Mouse (Mus musculus) CH12.LX (cell line): Measurements from ENCODE around the gene Rps11. TPM values are rescaled to one million over a fixed set of nuclear protein-coding genes. Genes with fewer than 3 reads are reported as not detected.

Experiments used
- DNase-seq: peaks from one replicate; pipeline ENCODE4 v3.0.0-alpha.2; 2013; ENCODE audit errors: extremely low read depth
- H3K27ac ChIP-seq: 2 replicates; pipeline ENCODE4 v1.5.1; 2012; ENCODE audit warnings: low read depth, mild to moderate bottlenecking, control low read depth, moderate library complexity; ENCODE audit not compliant: insufficient read depth
- H3K27me3 ChIP-seq: replicated peaks from 2 replicates; pipeline ENCODE3; 2012; ENCODE audit warnings: inconsistent platforms
- H3K36me3 ChIP-seq, 2 experiments: replicated peaks in 1 of 2; 2 replicates each; pipeline versions ENCODE3 to v1.6.1; 2012; ENCODE audit warnings: inconsistent platforms in 1 of 2, low read length in 1 of 2, mild to moderate bottlenecking in 1 of 2, mixed read lengths in 1 of 2, moderate library complexity in 1 of 2; ENCODE audit not compliant: control insufficient read depth in 1 of 2, insufficient read depth in 1 of 2
- H3K4me1 ChIP-seq, 2 experiments: 2 replicates each; pipeline ENCODE4 v1.6.1; 2012; ENCODE audit warnings: inconsistent platforms in 1 of 2, moderate library complexity in 1 of 2; ENCODE audit not compliant: insufficient read depth in 2 of 2, control insufficient read depth in 1 of 2
- H3K4me2 ChIP-seq: 2 replicates; pipeline ENCODE4 v1.6.1; 2012; ENCODE audit warnings: low read depth, mild to moderate bottlenecking, control low read depth; ENCODE audit not compliant: poor library complexity, insufficient read depth, severe bottlenecking
- H3K4me3 ChIP-seq, 3 experiments: fragments of 150-350 bp in 1 of 3; sonication (generic) in 1 of 3; replicated peaks in 1 of 3; 2 replicates each; pipeline versions ENCODE3 to v1.5.1; 2011 to 2012; ENCODE audit warnings: low read depth in 2 of 3, low read length in 2 of 3, mild to moderate bottlenecking in 2 of 3, moderate library complexity in 2 of 3, control low read depth in 1 of 3, improper control_type of control experiment in 1 of 3, inconsistent platforms in 1 of 3, mixed read lengths in 1 of 3; ENCODE audit not compliant: poor library complexity in 1 of 3
- H3K79me2 ChIP-seq: replicated peaks from 2 replicates; pipeline ENCODE4 v1.6.1; 2012; ENCODE audit warnings: mild to moderate bottlenecking, moderate library complexity; ENCODE audit not compliant: control insufficient read depth, poor library complexity, insufficient read depth, severe bottlenecking; ENCODE audit errors: extremely low read depth
- H3K9ac ChIP-seq: 2 replicates; pipeline ENCODE4 v1.6.1; 2012; ENCODE audit warnings: low read depth, mild to moderate bottlenecking, control low read depth, moderate library complexity; ENCODE audit not compliant: insufficient read depth
- H3K9me3 ChIP-seq: replicated peaks from 2 replicates; pipeline ENCODE3; 2012; ENCODE audit warnings: low read length, inconsistent platforms, mixed read lengths
- BHLHE40 ChIP-seq: IDR thresholded peaks from 2 replicates; pipeline ENCODE4 v1.6.1; 2011; ENCODE audit warnings: mild to moderate bottlenecking, low read depth, low read length, improper control_type of control experiment
- CTCF ChIP-seq, 2 experiments: IDR thresholded peaks in 1 of 2; conservative IDR thresholded peaks in 1 of 2; 2 replicates each; pipeline ENCODE4 v1.5.1; 2011 to 2012; ENCODE audit warnings: low read depth in 2 of 2, low read length in 2 of 2, improper control_type of control experiment in 1 of 2, inconsistent platforms in 1 of 2, mild to moderate bottlenecking in 1 of 2, moderate library complexity in 1 of 2
- E2F4 ChIP-seq: IDR thresholded peaks from 2 replicates; pipeline ENCODE4 v1.6.1; 2011; ENCODE audit warnings: low read depth, low read length, improper control_type of control experiment; ENCODE audit not compliant: insufficient replicate concordance
- ELF1 ChIP-seq: IDR thresholded peaks from 2 replicates; pipeline ENCODE4 v1.6.1; 2014; ENCODE audit warnings: low read depth, mild to moderate bottlenecking, inconsistent platforms, low read length, improper control_type of control experiment
- GABPA ChIP-seq: IDR thresholded peaks from 2 replicates; pipeline ENCODE4 v1.6.1; 2012; ENCODE audit warnings: low read depth, low read length, improper control_type of control experiment, inconsistent platforms; ENCODE audit not compliant: insufficient replicate concordance
- JUN ChIP-seq: IDR thresholded peaks from 2 replicates; pipeline ENCODE4 v1.6.1; 2011; ENCODE audit warnings: low read depth, mild to moderate bottlenecking, low read length, improper control_type of control experiment, moderate library complexity; ENCODE audit not compliant: insufficient read depth
- JUND ChIP-seq: conservative IDR thresholded peaks from 2 replicates; pipeline ENCODE4 v1.6.1; 2011; ENCODE audit warnings: low read depth, low read length, improper control_type of control experiment
- KAT2A ChIP-seq: IDR thresholded peaks from 2 replicates; pipeline ENCODE4 v1.6.1; 2012; ENCODE audit warnings: low read length, improper control_type of control experiment, inconsistent platforms; ENCODE audit not compliant: insufficient replicate concordance
- MAFK ChIP-seq: IDR thresholded peaks from 2 replicates; pipeline ENCODE4 v1.6.1; 2011; ENCODE audit warnings: low read length, improper control_type of control experiment; ENCODE audit not compliant: insufficient replicate concordance
- MYC ChIP-seq: IDR thresholded peaks from 2 replicates; pipeline ENCODE4 v1.6.1; 2011; ENCODE audit warnings: low read depth, mild to moderate bottlenecking, improper control_type of control experiment, low read length
- NELFE ChIP-seq: IDR thresholded peaks from 2 replicates; pipeline ENCODE4 v1.6.1; 2011; ENCODE audit warnings: low read depth, low read length, improper control_type of control experiment
- RCOR1 ChIP-seq: conservative IDR thresholded peaks from 2 replicates; pipeline ENCODE4 v1.6.1; 2012; ENCODE audit warnings: low read depth, mild to moderate bottlenecking, inconsistent platforms, low read length, improper control_type of control experiment
- SMC3 ChIP-seq: IDR thresholded peaks from 2 replicates; pipeline ENCODE4 v1.6.1; 2011; ENCODE audit warnings: low read depth, low read length, improper control_type of control experiment
- TBP ChIP-seq: conservative IDR thresholded peaks from 2 replicates; pipeline ENCODE4 v1.6.1; 2011; ENCODE audit warnings: low read depth, low read length, improper control_type of control experiment
- TCF12 ChIP-seq: IDR thresholded peaks from 2 replicates; pipeline ENCODE4 v1.6.1; 2014; ENCODE audit warnings: low read depth, mild to moderate bottlenecking, inconsistent platforms, low read length, improper control_type of control experiment
- ZMIZ1 ChIP-seq: IDR thresholded peaks from 2 replicates; pipeline ENCODE4 v1.6.1; 2012; ENCODE audit warnings: low read depth, mild to moderate bottlenecking, inconsistent platforms, low read length, improper control_type of control experiment
- dilution Hi-C: fragments of 300-500 bp; cut with MboI; formaldehyde crosslinking; loops from 2 replicates; pipeline ENCODE4 v1.14.3; 2020; ENCODE audit warnings: low sequenced_read_pairs; ENCODE audit not compliant: extremely low pct_unique_long_range_greater_than_20kb, extremely low pct_ligation_motif_present
- in situ Hi-C: fragments of 300-500 bp; cut with MboI; formaldehyde crosslinking; loops from 3 replicates; pipeline ENCODE4 v1.14.3; 2019; ENCODE audit warnings: low sequenced_read_pairs, low pct_ligation_motif_present, low pct_unique_long_range_greater_than_20kb, mixed read lengths
- polyA plus RNA-seq: library from polyadenylated mRNA; unstranded; fragments of >175 nt; gene quantifications from 2 replicates; pipeline ENCODE4 v1.2.1, GENCODE M21; 2012; ENCODE audit warnings: low read depth; ENCODE audit not compliant: insufficient read length
- total RNA-seq, 2 experiments: library from RNA; depleted of rRNA; stranded (reverse); fragments of 300-350 nt in 1 of 2; fragments of >200 nt in 1 of 2; gene quantifications; 2 replicates each; pipeline ENCODE4 v1.2.3; 2012 to 2014

Rps11 gene
- total and polyA plus RNA-seq, 3 experiments = 898 to 1,839 (median 1,699) TPM

- TF ChIP-seq MAFK (no peak), ELF1 (no peak), RCOR1 (no peak), CTCF (conservative IDR thresholded peaks at IDR 0.05 in 1 of 2, IDR thresholded peaks at IDR 0.05 in 1 of 2; ENCODE audit: low read depth in 2 of 2, low read length in 2 of 2) (no peak), GABPA (no peak), ZMIZ1 (no peak), JUND (no peak)
- TF ChIP-seq, all 38 proteins: peak for 0
- dilution Hi-C loops (no loop called here), in situ Hi-C loops (no loop called here)
- H3K79me2 ChIP-seq = no peaks in the 10 kb centered on the region
- peaks cover under 1 to 53% of the 10 kb centered on the region in 2 experiments for H3K36me3 ChIP-seq
- no peaks in the 10 kb centered on the region for H3K9me3 ChIP-seq
- no peaks in the 10 kb centered on the region for H3K27me3 ChIP-seq
- H3K27ac ChIP-seq = no peak overlapping the region
- no peak overlapping the region for H3K4me2 ChIP-seq
- H3K4me3 ChIP-seq = no peak overlapping the region
- no peak for DNase-seq
- peaks cover 5 to 29% of the 10 kb centered on the region in 2 experiments for H3K4me1 ChIP-seq
- H3K9ac ChIP-seq = no peak overlapping the region
Measured at GRCm38 (mm10) chr7:45149545-45149944, 25.3 kb upstream of the Rps11 start.

DNA sequence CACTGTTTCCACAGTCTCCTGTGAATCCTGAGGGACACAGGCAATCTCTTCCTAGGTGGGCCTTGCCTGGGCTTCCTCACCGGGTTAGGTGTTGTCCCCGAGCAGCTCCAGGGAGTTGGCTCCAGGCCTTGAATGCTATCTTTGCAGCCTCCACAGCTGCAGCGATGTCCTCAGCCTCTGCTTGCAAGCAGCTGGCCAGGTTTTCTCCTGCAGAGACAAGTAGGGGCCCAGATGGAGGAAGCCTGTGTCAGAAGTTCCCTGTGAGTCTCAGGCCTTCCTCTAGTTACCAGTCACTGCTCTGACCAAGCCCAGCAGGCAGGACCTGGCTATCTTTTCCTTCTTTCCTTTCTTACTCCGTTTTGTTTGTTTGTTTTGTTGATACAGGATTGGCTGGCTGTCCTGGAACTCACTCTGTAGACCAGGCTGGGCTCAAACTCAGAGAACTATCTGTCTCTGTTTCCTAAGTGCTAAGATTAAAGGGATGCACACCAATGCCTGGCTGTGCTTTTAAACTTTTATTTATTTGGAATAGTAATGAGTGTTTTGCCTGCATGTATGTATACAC, 24.4 kb upstream of the Rps11 start:
- H3K4me3 ChIP-seq = no peak overlapping the region
- no peak for TF ChIP-seq SMC3
- no peak for TF ChIP-seq E2F4
- TF ChIP-seq TCF12 = no peak
- no peak for TF ChIP-seq JUN
- TF ChIP-seq BHLHE40 = no peak
- no peak for TF ChIP-seq MAFK
- no peak for TF ChIP-seq NELFE
- TF ChIP-seq TBP = no peak
- TF ChIP-seq KAT2A = no peak
- TF ChIP-seq MYC = no peak
- DNase-seq = no peak
- no peaks in the 10 kb centered on the region for H3K27me3 ChIP-seq
- H3K4me1 ChIP-seq = peaks cover 5 to 29% of the 10 kb centered on the region in 2 experiments
- in situ Hi-C loops = no loop called here
- H3K36me3 ChIP-seq = peaks cover 6 to 62% of the 10 kb centered on the region in 2 experiments
- no peak overlapping the region for H3K9ac ChIP-seq
- H3K79me2 ChIP-seq = no peaks in the 10 kb centered on the region
- H3K27ac ChIP-seq = no peak overlapping the region
- H3K9me3 ChIP-seq = no peaks in the 10 kb centered on the region
- dilution Hi-C loops = no loop called here
- H3K4me2 ChIP-seq = no peak overlapping the region
